Mouse (Mus musculus) forebrain, embryonic 13.5 days (tissue): Measurements from ENCODE around the gene Kcnt2. TPM values are rescaled to one million over a fixed set of nuclear protein-coding genes. Genes with fewer than 3 reads are reported as not detected.

Experiments
- ATAC-seq: fragments of 200-750 bp; cut with Nextera tagmentation; 2 replicates; pipeline ENCODE4 v1.8.0; 2017
- H3K27ac ChIP-seq: fragments of 300-500 bp; sonication (generic); 2 replicates; pipeline ENCODE4 v1.5.1; 2015; ENCODE audit warnings: inconsistent platforms, mild to moderate bottlenecking, moderate library complexity
- H3K27me3 ChIP-seq: fragments of 300-500 bp; sonication (generic); 2 replicates; pipeline ENCODE4 v1.6.1; 2015; ENCODE audit warnings: mild to moderate bottlenecking, inconsistent platforms
- H3K36me3 ChIP-seq: fragments of 300-500 bp; sonication (generic); 2 replicates; pipeline ENCODE4 v1.6.1; 2015; ENCODE audit warnings: mild to moderate bottlenecking, inconsistent platforms; ENCODE audit not compliant: poor library complexity, severe bottlenecking
- H3K4me1 ChIP-seq: fragments of 300-500 bp; sonication (generic); 2 replicates; pipeline ENCODE4 v1.6.1; 2015; ENCODE audit warnings: inconsistent platforms
- H3K4me2 ChIP-seq: fragments of 300-500 bp; sonication (generic); 2 replicates; pipeline ENCODE4 v1.6.1; 2015; ENCODE audit warnings: inconsistent platforms, mild to moderate bottlenecking, moderate library complexity
- H3K4me3 ChIP-seq: fragments of 300-500 bp; sonication (generic); 2 replicates; pipeline ENCODE4 v1.5.1; 2015; ENCODE audit warnings: mild to moderate bottlenecking, inconsistent platforms
- H3K9ac ChIP-seq: fragments of 300-500 bp; sonication (generic); 2 replicates; pipeline ENCODE4 v1.6.1; 2015; ENCODE audit warnings: mild to moderate bottlenecking, inconsistent platforms
- H3K9me3 ChIP-seq: fragments of 300-500 bp; sonication (generic); replicated peaks from 2 replicates; pipeline ENCODE4 v1.6.1; 2016; ENCODE audit warnings: inconsistent platforms
- WGBS: fragments of 180-500 bp; shearing (Covaris S2); methylation state at CpG from one replicate; pipeline ENCODE4 v1.1.7; 2015; 5-methylcytosine and 5-hydroxymethylcytosine counted together
- polyA plus RNA-seq: library from polyadenylated mRNA; unstranded; fragments of >200 nt; fragmentation: Nextera tagmentation; extraction: Ambion mirVana; gene quantifications from 2 replicates; pipeline ENCODE4 v1.2.1, GENCODE M21; 2015

The Kcnt2 gene
- polyA plus RNA-seq, 1 experiment from 2014 or later: 2.0 TPM

GRCm38 (mm10) chr1:140295482-140295881 is 49.5 kb downstream of the Kcnt2 start:
- H3K27ac ChIP-seq: no peak overlapping the region
- H3K9ac ChIP-seq: no peak overlapping the region
- no peaks in the 10 kb centered on the region for H3K4me1 ChIP-seq
- no peaks in the 10 kb centered on the region for H3K27me3 ChIP-seq
- no peak overlapping the region for H3K4me3 ChIP-seq
- H3K9me3 ChIP-seq: no peaks in the 10 kb centered on the region
- H3K36me3 ChIP-seq: no peaks in the 10 kb centered on the region
- no peak for ATAC-seq
- H3K4me2 ChIP-seq: no peak overlapping the region

DNA sequence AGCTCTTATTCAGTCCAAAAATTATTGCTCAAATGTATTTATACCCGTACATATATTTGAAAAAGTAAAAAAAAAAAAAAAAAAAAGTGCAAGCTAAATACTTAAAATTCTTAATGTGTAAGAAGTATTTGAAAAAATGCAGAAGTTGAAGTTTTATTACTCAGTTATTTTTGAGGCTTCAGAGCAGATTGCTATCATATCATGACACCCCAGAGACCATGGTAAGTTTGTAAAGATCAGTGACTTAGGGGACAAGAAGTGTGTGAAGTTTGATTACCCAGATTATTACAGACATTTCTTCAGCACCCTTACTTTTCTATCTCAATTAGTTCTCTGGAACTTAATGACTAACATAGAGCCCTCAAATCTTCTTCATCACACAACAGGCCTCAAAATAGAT is 58.3 kb downstream of the Kcnt2 start:
- Histone ChIP-seq H3K4me3 (no peak overlapping the region), H3K27me3 (no peaks in the 10 kb centered on the region), H3K9me3 (peaks cover 7% of the 10 kb centered on the region; the same call in 1 of the 2 replicates), H3K36me3 (no peaks in the 10 kb centered on the region), H3K4me2 (no peak overlapping the region), H3K9ac (no peak overlapping the region), H3K27ac (no peak overlapping the region), H3K4me1 (no peaks in the 10 kb centered on the region)
- ATAC-seq: no peak
- WGBS: 93% methylated on average over 1 of the region's 1 CpGs

DNA sequence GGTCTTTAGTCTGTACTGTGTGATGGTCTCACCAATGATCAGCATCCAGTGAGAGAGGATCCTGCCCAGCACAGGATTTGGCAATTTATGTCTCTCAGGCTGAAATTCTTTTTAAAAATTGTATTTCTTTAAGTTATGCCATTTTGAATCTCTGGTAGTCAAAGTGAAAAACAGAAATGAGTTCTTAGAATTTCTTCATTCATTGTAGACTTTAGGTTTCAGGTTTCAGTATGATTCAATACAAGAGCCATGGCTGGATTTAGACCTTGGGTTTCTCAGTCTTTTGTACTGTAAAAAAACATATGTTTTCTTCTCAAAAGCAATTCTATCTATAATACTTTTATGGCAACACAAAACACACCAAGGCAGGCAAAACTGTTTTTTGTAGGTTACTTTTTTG is 59.4 kb downstream of the Kcnt2 start:
- no peak overlapping the region for H3K27ac ChIP-seq
- H3K36me3 ChIP-seq: no peaks in the 10 kb centered on the region
- H3K27me3 ChIP-seq: no peaks in the 10 kb centered on the region
- H3K4me3 ChIP-seq: no peak overlapping the region
- H3K9me3 ChIP-seq: peaks cover 7% of the 10 kb centered on the region; the same call in 1 of the 2 replicates
- no peak for ATAC-seq
- no peaks in the 10 kb centered on the region for H3K4me1 ChIP-seq
- no peak overlapping the region for H3K9ac ChIP-seq
- H3K4me2 ChIP-seq: no peak overlapping the region

DNA sequence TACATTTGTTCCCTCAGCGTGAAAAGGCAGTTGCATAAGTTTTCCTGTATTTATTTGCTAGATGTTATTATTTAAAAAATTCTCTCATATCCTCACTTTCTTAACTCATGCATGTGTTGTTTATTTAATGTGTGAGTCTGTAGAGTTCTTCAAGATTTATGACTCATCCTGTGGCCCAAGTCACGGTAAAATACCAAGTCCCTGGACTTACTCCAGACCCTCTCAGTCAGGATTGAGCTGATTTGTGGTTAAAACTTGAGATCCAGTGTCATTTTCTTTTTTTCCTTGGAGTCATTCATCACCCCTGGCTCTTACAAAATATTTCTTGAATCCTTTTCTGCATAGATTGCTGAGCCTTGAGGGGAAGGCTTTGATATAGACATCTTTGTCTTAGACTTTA is 60.4 kb downstream of the Kcnt2 start:
- no peaks in the 10 kb centered on the region for H3K36me3 ChIP-seq
- no peak overlapping the region for H3K4me3 ChIP-seq
- ATAC-seq: no peak
- H3K4me1 ChIP-seq: no peaks in the 10 kb centered on the region
- peaks cover 7% of the 10 kb centered on the region; the same call in 1 of the 2 replicates for H3K9me3 ChIP-seq
- WGBS: 93% methylated on average over 2 of the region's 2 CpGs
- no peaks in the 10 kb centered on the region for H3K27me3 ChIP-seq
- no peak overlapping the region for H3K27ac ChIP-seq
- no peak overlapping the region for H3K4me2 ChIP-seq
- H3K9ac ChIP-seq: no peak overlapping the region

DNA sequence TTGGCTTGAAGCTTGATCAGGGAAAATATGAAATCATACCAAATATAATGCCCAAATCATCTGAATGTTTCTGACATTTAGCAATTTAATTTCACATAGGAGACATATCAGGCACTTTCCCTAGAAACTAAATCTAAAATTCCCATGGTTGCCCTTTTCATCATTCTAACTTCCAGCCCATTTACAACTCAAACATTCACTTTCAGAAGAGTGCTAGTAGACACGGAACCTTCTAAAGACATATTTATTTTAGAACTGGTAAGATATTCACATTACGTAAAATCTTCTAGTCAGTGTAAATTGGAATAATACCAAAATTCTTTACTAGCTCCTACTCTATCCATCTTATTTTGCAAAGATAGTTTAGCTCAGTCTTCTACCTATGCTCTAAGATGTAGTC is 64.8 kb downstream of the Kcnt2 start:
- no peaks in the 10 kb centered on the region for H3K36me3 ChIP-seq
- no peaks in the 10 kb centered on the region for H3K9me3 ChIP-seq
- ATAC-seq: no peak
- H3K9ac ChIP-seq: no peak overlapping the region
- H3K4me1 ChIP-seq: no peaks in the 10 kb centered on the region
- H3K27ac ChIP-seq: no peak overlapping the region
- 96% methylated on average over 2 of the region's 2 CpGs for WGBS
- H3K27me3 ChIP-seq: no peaks in the 10 kb centered on the region
- no peak overlapping the region for H3K4me3 ChIP-seq
- no peak overlapping the region for H3K4me2 ChIP-seq

DNA sequence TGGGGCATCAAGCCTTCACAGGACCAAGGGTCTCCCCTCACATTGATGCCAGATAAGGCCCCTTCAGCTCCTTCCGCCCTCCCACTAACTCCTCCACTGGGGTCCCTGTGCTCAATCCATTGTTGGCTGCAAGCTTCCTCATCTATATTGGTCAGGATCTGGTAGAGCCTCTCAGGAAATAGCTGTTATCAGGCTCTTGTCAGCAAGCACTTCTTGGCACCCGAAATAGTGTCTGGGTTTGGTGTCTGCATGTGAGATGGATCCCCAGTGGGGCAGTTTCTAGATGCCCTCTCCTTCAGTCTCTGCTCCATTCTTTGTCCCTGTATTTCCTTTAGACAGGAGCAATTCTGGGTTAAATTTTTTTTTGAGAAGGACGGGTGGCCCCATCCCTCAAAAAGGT is 79.1 kb downstream of the Kcnt2 start:
- WGBS: 90% methylated on average over 3 of the region's 3 CpGs
- H3K4me2 ChIP-seq: no peak overlapping the region

DNA sequence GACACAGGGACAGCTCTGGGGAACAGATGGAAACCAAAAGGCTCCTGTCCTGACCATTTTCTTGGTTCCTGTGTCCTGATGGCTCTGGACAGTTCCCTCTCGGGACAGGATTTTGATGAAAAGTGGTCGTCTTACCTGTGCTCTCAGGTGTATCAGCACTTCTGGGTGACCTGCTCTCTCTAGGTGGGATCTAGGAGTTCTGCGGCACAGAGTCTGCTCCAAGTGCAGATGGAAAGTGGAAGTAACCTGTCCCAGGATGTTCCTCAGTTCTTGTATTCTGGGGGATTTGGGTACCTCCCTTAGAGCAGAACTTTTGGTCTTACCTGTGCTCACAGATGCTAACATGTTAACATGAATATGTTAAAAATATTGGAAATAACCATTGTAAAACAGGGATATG is 80.8 kb downstream of the Kcnt2 start:
- H3K4me1 ChIP-seq: no peaks in the 10 kb centered on the region
- H3K4me2 ChIP-seq: no peak overlapping the region
- no peak for ATAC-seq
- H3K36me3 ChIP-seq: no peaks in the 10 kb centered on the region
- H3K4me3 ChIP-seq: no peak overlapping the region
- H3K27ac ChIP-seq: no peak overlapping the region
- H3K27me3 ChIP-seq: no peaks in the 10 kb centered on the region
- no peaks in the 10 kb centered on the region for H3K9me3 ChIP-seq
- WGBS: 87% methylated on average over 3 of the region's 3 CpGs
- H3K9ac ChIP-seq: no peak overlapping the region

More for the DNA sequence above, 79.1 kb downstream of the Kcnt2 start:
- H3K9me3 ChIP-seq: no peaks in the 10 kb centered on the region
- no peaks in the 10 kb centered on the region for H3K36me3 ChIP-seq
- no peak overlapping the region for H3K9ac ChIP-seq
- ATAC-seq: no peak
- H3K4me1 ChIP-seq: no peaks in the 10 kb centered on the region
- no peaks in the 10 kb centered on the region for H3K27me3 ChIP-seq
- no peak overlapping the region for H3K4me3 ChIP-seq
- H3K27ac ChIP-seq: no peak overlapping the region

- Histone ChIP-seq H3K9ac (no peak overlapping the region), H3K27me3 (no peaks in the 10 kb centered on the region), H3K9me3 (no peaks in the 10 kb centered on the region), H3K36me3 (no peaks in the 10 kb centered on the region), H3K4me1 (no peaks in the 10 kb centered on the region), H3K4me2 (no peak overlapping the region), H3K27ac (no peak overlapping the region), H3K4me3 (no peak overlapping the region)
- no peak for ATAC-seq
- 91% methylated on average over 3 of the region's 3 CpGs for WGBS
Observed at GRCm38 (mm10) chr1:140333702-140334101, 87.7 kb downstream of the Kcnt2 start.

- ATAC-seq: no peak
- Histone ChIP-seq H3K27ac (no peak overlapping the region), H3K4me1 (no peaks in the 10 kb centered on the region), H3K9ac (no peak overlapping the region), H3K4me3 (no peak overlapping the region), H3K4me2 (no peak overlapping the region), H3K27me3 (no peaks in the 10 kb centered on the region), H3K9me3 (no peaks in the 10 kb centered on the region), H3K36me3 (no peaks in the 10 kb centered on the region)
Observed at GRCm38 (mm10) chr1:140338417-140338816, 92.5 kb downstream of the Kcnt2 start.

DNA sequence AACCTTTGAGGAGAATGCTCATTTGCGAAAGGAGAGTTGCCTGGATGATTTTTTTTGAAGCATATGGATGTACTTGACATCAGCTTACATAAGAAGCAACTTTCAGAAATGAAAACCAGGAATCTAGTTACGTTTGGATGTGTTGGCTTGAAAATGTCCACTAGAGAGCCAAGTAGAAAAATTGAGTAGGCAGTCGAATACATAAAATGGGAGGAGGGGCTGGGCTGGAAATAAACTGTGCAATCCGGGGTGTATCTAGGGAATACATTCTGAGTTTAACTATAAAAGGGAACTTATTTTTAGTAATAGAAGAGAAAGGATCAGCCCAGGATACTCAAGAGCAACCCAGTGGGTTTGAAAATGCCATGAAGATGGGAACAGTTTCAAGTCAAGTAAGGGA is 93.4 kb downstream of the Kcnt2 start:
- H3K36me3 ChIP-seq: no peaks in the 10 kb centered on the region
- H3K9ac ChIP-seq: no peak overlapping the region
- ATAC-seq: no peak
- no peaks in the 10 kb centered on the region for H3K27me3 ChIP-seq
- 84% methylated on average over 4 of the region's 4 CpGs for WGBS
- H3K4me2 ChIP-seq: no peak overlapping the region
- no peaks in the 10 kb centered on the region for H3K4me1 ChIP-seq
- H3K27ac ChIP-seq: no peak overlapping the region
- H3K4me3 ChIP-seq: no peak overlapping the region
- no peaks in the 10 kb centered on the region for H3K9me3 ChIP-seq

- Histone ChIP-seq H3K9me3 (no peaks in the 10 kb centered on the region), H3K4me3 (no peak overlapping the region), H3K27me3 (no peaks in the 10 kb centered on the region), H3K9ac (no peak overlapping the region), H3K4me1 (no peaks in the 10 kb centered on the region), H3K27ac (no peak overlapping the region), H3K4me2 (no peak overlapping the region), H3K36me3 (no peaks in the 10 kb centered on the region)
- no peak for ATAC-seq
- WGBS: 80% methylated on average over 2 of the region's 2 CpGs
Observed at GRCm38 (mm10) chr1:140364787-140365186, 118.8 kb downstream of the Kcnt2 start.

GRCm38 (mm10) chr1:140373532-140373931 is 127.6 kb downstream of the Kcnt2 start:
- no peak overlapping the region for H3K9ac ChIP-seq
- ATAC-seq: no peak
- no peaks in the 10 kb centered on the region for H3K4me1 ChIP-seq
- H3K27me3 ChIP-seq: no peaks in the 10 kb centered on the region
- no peak overlapping the region for H3K4me3 ChIP-seq
- no peak overlapping the region for H3K4me2 ChIP-seq
- H3K27ac ChIP-seq: no peak overlapping the region
- whole genome bisulfite sequencing: 88% methylated on average over 1 of the region's 1 CpGs
- H3K36me3 ChIP-seq: no peaks in the 10 kb centered on the region
- H3K9me3 ChIP-seq: no peaks in the 10 kb centered on the region

- Histone ChIP-seq H3K27ac (no peak overlapping the region), H3K4me3 (no peak overlapping the region), H3K36me3 (no peaks in the 10 kb centered on the region), H3K27me3 (no peaks in the 10 kb centered on the region), H3K9ac (no peak overlapping the region), H3K4me1 (no peaks in the 10 kb centered on the region), H3K9me3 (no peaks in the 10 kb centered on the region), H3K4me2 (no peak overlapping the region)
- 76% methylated on average over 2 of the region's 2 CpGs for WGBS
- no peak for ATAC-seq
Observed at GRCm38 (mm10) chr1:140378791-140379190, 132.8 kb downstream of the Kcnt2 start.
